Mouse (Mus musculus): ENCODE measurements around the gene Il25. TPM values are rescaled to one million over a fixed set of nuclear protein-coding genes. Genes with fewer than 3 reads are reported as not detected.
"Not testable (repeated sequence)": the region's sequence is repeated elsewhere in the genome, so short reads cannot be mapped to it uniquely, and the experiment has no call there.

The Il25 gene
- polyA plus RNA-seq, 1 experiment from 2014 or later, result not detected

- Histone ChIP-seq H3K36me3 (peaks cover 96% of the 10 kb centered on the region), H3K27ac (replicated peaks) (peak overlapping the region; percentile 56; the same call in 1 of the 2 replicates), H3K4me1 (peaks cover 54% of the 10 kb centered on the region), H3K9me3 (no peaks in the 10 kb centered on the region), H3K4me3 (peak overlapping the region; percentile 61), H3K27me3 (replicated peaks) (0 out of 2 replicates have a peak, but pooled peaks cover 1% of the 10 kb centered on the region), H3K9ac (peak overlapping the region; percentile 89), H3K4me2 (peak overlapping the region; percentile 70)
- 62% methylated on average over 9 of the region's 9 CpGs for WGBS
- 0 out of 2 replicates have a peak, but pooled peaks have one; percentile 0 for ATAC-seq (ENCODE audit: extremely low read depth, insufficient number of reproducible peaks, low FRiP score, low TSS enrichment)
Observed at GRCm38 (mm10) chr14:54956533-54956932, 24.0 kb downstream of the Il25 start.

- no peak for ATAC-seq (ENCODE audit: extremely low read depth, insufficient number of reproducible peaks, low FRiP score, low TSS enrichment)
- Histone ChIP-seq H3K4me1 (peaks cover 54% of the 10 kb centered on the region), H3K4me3 (peak overlapping the region; percentile 61), H3K9me3 (no peaks in the 10 kb centered on the region), H3K27ac (replicated peaks) (peak overlapping the region; percentile 90), H3K36me3 (peaks cover 93% of the 10 kb centered on the region), H3K9ac (peak overlapping the region; percentile 89), H3K27me3 (replicated peaks) (no peaks in the 10 kb centered on the region), H3K4me2 (peak overlapping the region; percentile 70)
- 51% methylated on average over 4 of the region's 4 CpGs for WGBS
Observed at GRCm38 (mm10) chr14:54958503-54958902, 26.0 kb downstream of the Il25 start.

GRCm38 (mm10) chr14:54959197-54959596 lies 26.7 kb downstream of the Il25 start:
- peak overlapping the region; percentile 90 for H3K27ac ChIP-seq (replicated peaks)
- H3K9me3 ChIP-seq, result no peaks in the 10 kb centered on the region
- H3K9ac ChIP-seq, result peak overlapping the region; percentile 89
- WGBS, result 68% methylated on average over 3 of the region's 3 CpGs
- no peak for ATAC-seq (ENCODE audit: extremely low read depth, insufficient number of reproducible peaks, low FRiP score, low TSS enrichment)
- H3K36me3 ChIP-seq, result peaks cover 93% of the 10 kb centered on the region
- H3K4me3 ChIP-seq, result peak overlapping the region; percentile 61
- peak overlapping the region; percentile 70 for H3K4me2 ChIP-seq
- no peaks in the 10 kb centered on the region for H3K27me3 ChIP-seq (replicated peaks)
- H3K4me1 ChIP-seq, result peaks cover 54% of the 10 kb centered on the region

- H3K9ac ChIP-seq, result peak overlapping the region; percentile 89
- H3K4me1 ChIP-seq, result peaks cover 55% of the 10 kb centered on the region
- H3K9me3 ChIP-seq; ATAC-seq (ENCODE audit: extremely low read depth, insufficient number of reproducible peaks, low FRiP score, low TSS enrichment); H3K27me3 ChIP-seq (replicated peaks): not testable (repeated sequence)
- peak overlapping the region; percentile 90 for H3K27ac ChIP-seq (replicated peaks)
- peak overlapping the region; percentile 70 for H3K4me2 ChIP-seq
- 74% methylated on average over 12 of the region's 12 CpGs for WGBS
- H3K4me3 ChIP-seq, result peak overlapping the region; percentile 61
- peaks cover 93% of the 10 kb centered on the region for H3K36me3 ChIP-seq
Observed at GRCm38 (mm10) chr14:54959853-54960613, 27.5 kb downstream of the Il25 start.

GRCm38 (mm10) chr14:54960769-54961168 lies 28.3 kb downstream of the Il25 start:
- Histone ChIP-seq H3K9me3 (no peaks in the 10 kb centered on the region), H3K36me3 (peaks cover 86% of the 10 kb centered on the region), H3K4me2 (peak overlapping the region; percentile 70), H3K4me3 (peak overlapping the region; percentile 61), H3K27me3 (replicated peaks) (no peaks in the 10 kb centered on the region), H3K9ac (peak overlapping the region; percentile 89), H3K4me1 (peaks cover 55% of the 10 kb centered on the region), H3K27ac (replicated peaks) (peak overlapping the region; percentile 90)
- WGBS, result 34% methylated on average over 10 of the region's 10 CpGs
- no peak for ATAC-seq (ENCODE audit: extremely low read depth, insufficient number of reproducible peaks, low FRiP score, low TSS enrichment)

- H3K36me3 ChIP-seq, result peaks cover 80% of the 10 kb centered on the region
- no peak for ATAC-seq (ENCODE audit: extremely low read depth, insufficient number of reproducible peaks, low FRiP score, low TSS enrichment)
- peaks cover 51% of the 10 kb centered on the region for H3K4me1 ChIP-seq
- peak overlapping the region; percentile 89 for H3K9ac ChIP-seq
- H3K4me3 ChIP-seq, result peak overlapping the region; percentile 61
- WGBS, result 57% methylated on average over 5 of the region's 5 CpGs
- peak overlapping the region; percentile 90 for H3K27ac ChIP-seq (replicated peaks)
- H3K4me2 ChIP-seq, result peak overlapping the region; percentile 70
- no peaks in the 10 kb centered on the region for H3K27me3 ChIP-seq (replicated peaks)
- H3K9me3 ChIP-seq, result no peaks in the 10 kb centered on the region
Observed at GRCm38 (mm10) chr14:54961487-54961886, 29.0 kb downstream of the Il25 start.

GRCm38 (mm10) chr14:54962714-54963113 lies 30.2 kb downstream of the Il25 start:
- ATAC-seq (ENCODE audit: extremely low read depth, insufficient number of reproducible peaks, low FRiP score, low TSS enrichment), result no peak
- 47% methylated on average over 7 of the region's 7 CpGs for WGBS
- Histone ChIP-seq H3K36me3 (peaks cover 68% of the 10 kb centered on the region), H3K4me2 (peak overlapping the region; percentile 70), H3K27ac (replicated peaks) (peak overlapping the region; percentile 90), H3K9me3 (no peaks in the 10 kb centered on the region), H3K27me3 (replicated peaks) (no peaks in the 10 kb centered on the region; the same call in 1 of the 2 replicates), H3K4me1 (peaks cover 55% of the 10 kb centered on the region), H3K4me3 (peak overlapping the region; percentile 61), H3K9ac (peak overlapping the region; percentile 89)

- peak overlapping the region; percentile 90 for H3K27ac ChIP-seq (replicated peaks)
- peak overlapping the region; percentile 89 for H3K9ac ChIP-seq
- H3K9me3 ChIP-seq, result no peaks in the 10 kb centered on the region
- no peak for ATAC-seq (ENCODE audit: extremely low read depth, insufficient number of reproducible peaks, low FRiP score, low TSS enrichment)
- peak overlapping the region; percentile 70 for H3K4me2 ChIP-seq
- peak overlapping the region; percentile 61 for H3K4me3 ChIP-seq
- H3K4me1 ChIP-seq, result peaks cover 56% of the 10 kb centered on the region
- 60% methylated on average over 11 of the region's 11 CpGs for WGBS
- H3K36me3 ChIP-seq, result peaks cover 58% of the 10 kb centered on the region
- no peaks in the 10 kb centered on the region; the same call in 1 of the 2 replicates for H3K27me3 ChIP-seq (replicated peaks)
Observed at GRCm38 (mm10) chr14:54963727-54964126, 31.2 kb downstream of the Il25 start.

GRCm38 (mm10) chr14:54965044-54965443 lies 32.5 kb downstream of the Il25 start:
- Histone ChIP-seq H3K4me2 (peak overlapping the region; percentile 70), H3K9me3 (no peaks in the 10 kb centered on the region), H3K4me1 (peaks cover 58% of the 10 kb centered on the region), H3K9ac (peak overlapping the region; percentile 89), H3K27me3 (replicated peaks) (no peaks in the 10 kb centered on the region; the same call in 1 of the 2 replicates), H3K27ac (replicated peaks) (peak overlapping the region; percentile 90), H3K4me3 (peak overlapping the region; percentile 61), H3K36me3 (peaks cover 49% of the 10 kb centered on the region)
- ATAC-seq (ENCODE audit: extremely low read depth, insufficient number of reproducible peaks, low FRiP score, low TSS enrichment), result no peak
- 32% methylated on average over 15 of the region's 15 CpGs for WGBS

GRCm38 (mm10) chr14:54965631-54966030 lies 33.1 kb downstream of the Il25 start:
- H3K27ac ChIP-seq (replicated peaks), result peak overlapping the region; percentile 90
- H3K27me3 ChIP-seq (replicated peaks), result no peaks in the 10 kb centered on the region; the same call in 1 of the 2 replicates
- ATAC-seq (ENCODE audit: extremely low read depth, insufficient number of reproducible peaks, low FRiP score, low TSS enrichment), result no peak
- peak overlapping the region; percentile 61 for H3K4me3 ChIP-seq
- peaks cover 57% of the 10 kb centered on the region for H3K4me1 ChIP-seq
- H3K4me2 ChIP-seq, result peak overlapping the region; percentile 70
- no peaks in the 10 kb centered on the region for H3K9me3 ChIP-seq
- H3K9ac ChIP-seq, result peak overlapping the region; percentile 89
- 38% methylated on average over 6 of the region's 6 CpGs for WGBS
- H3K36me3 ChIP-seq, result peaks cover 49% of the 10 kb centered on the region

GRCm38 (mm10) chr14:54966320-54966977 lies 34.0 kb downstream of the Il25 start, which contains the start of gene Myh6:
Gene Myh6, minus strand, starts transcription at chr14:54966927.
- Histone ChIP-seq H3K4me2 (peak within 1 kb of the TSS; percentile 70), H3K4me3 (peak within 1 kb of the TSS; percentile 61), H3K27ac (replicated peaks) (peak within 1 kb of the TSS; percentile 90), H3K9ac (peak within 1 kb of the TSS; percentile 89), H3K36me3 (peaks cover 49% of the 10 kb centered on the region), H3K27me3 (replicated peaks) (no peaks in the 10 kb centered on the region; the same call in 1 of the 2 replicates), H3K4me1 (peaks cover 56% of the 10 kb centered on the region), H3K9me3 (no peaks in the 10 kb centered on the region)
- peak; percentile 16; the same call in 1 of the 2 replicates for ATAC-seq (ENCODE audit: extremely low read depth, insufficient number of reproducible peaks, low FRiP score, low TSS enrichment)
- 30% methylated on average over 7 of the region's 7 CpGs for WGBS

Measured in heart, embryonic 13.5 days (tissue).